Mouse (Mus musculus) lung, postnatal 0 days (tissue): ENCODE results near the gene Pelp1. TPM values are rescaled to one million over a fixed set of nuclear protein-coding genes. Genes with fewer than 3 reads are reported as not detected.
"Not testable (repeated sequence)": the region's sequence is repeated elsewhere in the genome, so short reads cannot be mapped to it uniquely, and the experiment has no call there.

Source experiments
- ATAC-seq: fragments of 200-750 bp; cut with Nextera tagmentation; 2 replicates; pipeline ENCODE4 v1.8.0; 2017; ENCODE audit warnings: moderate library complexity
- DNase-seq: peaks from one replicate; pipeline ENCODE4 v3.0.0-alpha.2; 2016; ENCODE audit warnings: low spot score
- H3K27ac ChIP-seq: fragments of 300-500 bp; sonication (generic); 2 replicates; pipeline ENCODE4 v1.5.1; 2014; ENCODE audit warnings: antibody characterized with exemption, mild to moderate bottlenecking, low read length, mixed read lengths
- H3K27me3 ChIP-seq: fragments of 300-500 bp; sonication (generic); replicated peaks from 2 replicates; pipeline ENCODE4 v1.6.1; 2014; ENCODE audit warnings: low read length, mixed read lengths; ENCODE audit not compliant: insufficient read depth
- H3K36me3 ChIP-seq: fragments of 300-500 bp; sonication (generic); 2 replicates; pipeline ENCODE4 v1.6.1; 2014; ENCODE audit warnings: low read length, mixed read lengths; ENCODE audit not compliant: insufficient read depth
- H3K4me1 ChIP-seq: fragments of 300-500 bp; sonication (generic); 2 replicates; pipeline ENCODE4 v1.6.1; 2014; ENCODE audit warnings: antibody characterized with exemption, low read depth, low read length, mixed read lengths; ENCODE audit not compliant: insufficient read depth
- H3K4me2 ChIP-seq: fragments of 300-500 bp; sonication (generic); replicated peaks from 2 replicates; pipeline ENCODE4 v1.6.1; 2014; ENCODE audit warnings: low read depth, mild to moderate bottlenecking, low read length, moderate library complexity, mixed read lengths
- H3K4me3 ChIP-seq: fragments of 300-500 bp; sonication (generic); 2 replicates; pipeline ENCODE4 v1.5.1; 2014; ENCODE audit warnings: low read depth, low read length
- H3K9ac ChIP-seq: fragments of 300-500 bp; sonication (generic); replicated peaks from 2 replicates; pipeline ENCODE4 v1.6.1; 2014; ENCODE audit warnings: low read depth, mild to moderate bottlenecking
- H3K9me3 ChIP-seq: fragments of 300-500 bp; sonication (generic); 2 replicates; pipeline ENCODE4 v1.6.1; 2016; ENCODE audit warnings: low read length, mixed read lengths
- CTCF ChIP-seq: IDR thresholded peaks from 2 replicates; pipeline ENCODE4 v1.5.1; 2016; ENCODE audit warnings: antibody characterized with exemption, mild to moderate bottlenecking
- EP300 ChIP-seq: IDR thresholded peaks from 2 replicates; pipeline ENCODE4 v1.6.1; 2016; ENCODE audit warnings: antibody characterized with exemption, mild to moderate bottlenecking, control low read depth
- WGBS: fragments of 180-500 bp; shearing (Covaris S2); extraction: QIAGEN DNeasy Blood & Tissue Kit; methylation state at CpG from one replicate; pipeline ENCODE4 v1.1.7; 2014; 5-methylcytosine and 5-hydroxymethylcytosine counted together
- polyA plus RNA-seq: library from polyadenylated mRNA; unstranded; fragments of >200 nt; fragmentation: Nextera tagmentation; extraction: Ambion mirVana; gene quantifications from 2 replicates; pipeline ENCODE4 v1.2.1, GENCODE M21; 2015

Gene Pelp1
- polyA plus RNA-seq, 1 experiment from 2014 or later = 9.1 TPM

DNA sequence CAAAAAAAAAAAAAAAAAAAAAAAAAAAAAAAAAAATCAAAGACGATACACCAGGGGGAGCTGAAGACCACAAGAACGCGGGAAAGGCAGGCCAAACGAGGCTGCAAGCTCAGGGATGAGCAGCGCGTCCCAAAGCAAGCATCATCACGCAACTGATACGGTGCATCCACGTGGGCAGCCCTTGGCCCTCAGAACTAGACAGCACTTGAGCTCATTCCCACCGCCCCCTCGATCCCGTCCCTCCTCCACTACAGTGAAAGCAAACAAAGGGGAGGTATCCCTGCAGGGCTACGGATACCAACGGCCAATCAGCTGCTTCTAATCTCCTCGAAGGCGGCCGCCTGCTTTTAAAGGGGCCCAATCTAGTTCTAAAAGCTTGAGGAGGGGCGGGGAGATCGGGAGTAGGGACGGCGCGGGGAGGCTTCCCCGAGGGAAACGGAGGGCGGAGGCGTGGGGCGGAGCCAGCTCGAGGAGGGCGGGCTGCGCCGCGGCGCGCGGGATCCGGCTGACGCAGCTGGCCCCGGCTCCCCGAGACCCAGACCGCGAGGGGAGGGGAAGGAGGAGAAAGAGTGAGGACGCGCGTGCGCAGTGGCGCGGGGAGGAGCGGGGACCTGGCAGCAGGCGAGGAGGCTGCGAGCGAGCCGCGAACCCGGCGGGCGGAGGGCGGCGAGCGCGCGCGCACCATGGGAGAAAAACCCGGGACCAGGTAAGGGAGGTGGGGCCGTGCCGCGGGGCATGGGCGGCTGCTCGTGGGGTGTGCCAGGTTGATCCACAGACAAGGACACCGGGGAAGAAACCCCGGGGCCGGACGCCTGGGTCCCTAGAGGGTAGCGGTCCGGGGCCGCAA, 22.4 kb upstream of the Pelp1 start, which contains the start of gene Arrb2:
TSS of gene Arrb2 (plus strand) at position 588 of the 847 bp plus-strand sequence.
- TF ChIP-seq CTCF (peak; percentile 72), EP300 (peak; percentile 38; the same call in 1 of the 2 replicates)
- Histone ChIP-seq H3K36me3 (0 out of 2 replicates have a peak, but pooled peaks cover 6% of the 10 kb centered on the region), H3K27me3 (no peaks in the 10 kb centered on the region), H3K4me2 (peak within 1 kb of the TSS; percentile 89), H3K27ac (peak within 1 kb of the TSS; percentile 71; the same call in 1 of the 2 replicates), H3K9ac (peak within 1 kb of the TSS; percentile 51; the same call in 1 of the 2 replicates), H3K9me3 (no peaks in the 10 kb centered on the region), H3K4me1 (peaks cover 6% of the 10 kb centered on the region; the same call in 1 of the 2 replicates), H3K4me3 (peak within 1 kb of the TSS; percentile 65)
- under 1% methylated on average over 67 of the region's 75 CpGs for WGBS
- DNase-seq = peak; percentile 99
- peak; percentile 96 for ATAC-seq

DNA sequence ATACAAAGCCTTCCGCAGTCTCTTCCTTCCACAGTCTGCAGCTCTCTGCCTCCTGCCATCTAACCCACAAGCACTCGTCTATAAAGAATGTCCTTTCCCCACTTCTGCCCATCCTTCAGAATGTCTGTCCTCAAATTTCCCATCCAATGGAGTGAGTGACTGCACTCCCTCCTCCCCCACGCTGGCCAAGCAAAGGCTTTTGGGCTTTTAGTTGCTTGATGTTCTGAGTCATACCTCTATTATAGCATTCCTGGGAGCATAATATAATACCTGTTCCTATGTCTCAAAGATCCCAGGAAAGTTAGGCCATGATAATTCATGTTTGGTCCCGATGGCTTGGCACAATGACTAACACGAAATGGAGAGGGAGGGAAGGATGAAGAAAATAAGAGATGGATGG, 21.7 kb upstream of the Pelp1 start:
- H3K9ac ChIP-seq = no peak overlapping the region
- H3K4me3 ChIP-seq = 0 out of 2 replicates have a peak overlapping the region, but pooled peaks have one; percentile 65
- peaks cover 6% of the 10 kb centered on the region; the same call in 1 of the 2 replicates for H3K4me1 ChIP-seq
- ATAC-seq = no peak
- no peak overlapping the region for H3K27ac ChIP-seq
- H3K27me3 ChIP-seq = no peaks in the 10 kb centered on the region
- WGBS = 30% methylated on average over 5 of the region's 5 CpGs
- TF ChIP-seq CTCF (no peak), EP300 (no peak; the same call in 1 of the 2 replicates)
- 0 out of 2 replicates have a peak, but pooled peaks cover under 1% of the 10 kb centered on the region for H3K36me3 ChIP-seq
- DNase-seq = no peak
- no peak overlapping the region; the same call in 1 of the 2 replicates for H3K4me2 ChIP-seq
- H3K9me3 ChIP-seq = no peaks in the 10 kb centered on the region

DNA sequence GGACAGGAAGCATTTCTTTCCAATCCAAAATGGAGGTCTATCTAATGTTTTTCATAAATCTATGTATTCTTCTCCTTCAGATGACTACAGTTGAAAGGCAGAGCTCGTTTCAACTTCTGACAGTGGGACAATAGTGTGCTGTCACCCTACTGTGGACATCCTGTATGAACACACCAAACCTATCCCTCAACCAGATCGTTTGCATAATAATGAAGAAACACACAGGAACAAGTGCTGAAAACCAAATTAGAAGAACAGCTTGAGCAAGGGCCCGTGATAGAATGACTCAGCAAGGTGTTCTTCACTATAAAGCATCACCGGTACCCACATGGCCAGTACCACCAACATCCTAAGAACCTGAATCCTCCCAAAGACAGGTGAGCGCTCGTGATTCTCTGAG, 16.8 kb upstream of the Pelp1 start:
- H3K9me3 ChIP-seq, H3K36me3 ChIP-seq, ATAC-seq, H3K4me1 ChIP-seq, H3K4me2 ChIP-seq, H3K4me3 ChIP-seq, DNase-seq, H3K9ac ChIP-seq, H3K27me3 ChIP-seq, H3K27ac ChIP-seq: not testable (repeated sequence)
- WGBS = 68% methylated on average over 6 of the region's 6 CpGs

DNA sequence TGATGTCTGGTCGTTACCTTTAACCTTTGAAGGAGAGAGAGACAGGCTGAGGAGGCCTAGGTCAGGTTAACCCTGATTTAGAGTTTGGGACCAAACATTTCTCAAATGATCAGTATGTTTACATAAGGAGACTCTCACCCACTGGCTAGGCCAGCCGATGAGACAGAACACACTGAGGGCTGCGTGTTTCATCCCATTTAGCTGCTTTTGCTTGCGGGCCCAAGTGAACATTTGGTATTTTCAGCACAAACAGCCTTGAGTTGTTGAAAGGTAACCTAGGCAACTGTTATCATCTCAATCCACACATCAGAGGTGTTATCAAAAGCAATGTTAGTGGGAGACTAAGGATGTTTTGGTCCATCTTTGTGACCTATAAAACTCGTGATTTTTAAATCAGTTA, 9.7 kb upstream of the Pelp1 start:
- H3K9me3 ChIP-seq = no peaks in the 10 kb centered on the region
- no peak for ATAC-seq
- H3K4me1 ChIP-seq = no peaks in the 10 kb centered on the region
- no peaks in the 10 kb centered on the region for H3K27me3 ChIP-seq
- H3K4me2 ChIP-seq = no peak overlapping the region
- H3K4me3 ChIP-seq = no peak overlapping the region
- TF ChIP-seq CTCF (no peak), EP300 (no peak)
- H3K36me3 ChIP-seq = no peaks in the 10 kb centered on the region
- 22% methylated on average over 5 of the region's 5 CpGs for WGBS
- no peak for DNase-seq
- no peak overlapping the region for H3K27ac ChIP-seq
- H3K9ac ChIP-seq = no peak overlapping the region

DNA sequence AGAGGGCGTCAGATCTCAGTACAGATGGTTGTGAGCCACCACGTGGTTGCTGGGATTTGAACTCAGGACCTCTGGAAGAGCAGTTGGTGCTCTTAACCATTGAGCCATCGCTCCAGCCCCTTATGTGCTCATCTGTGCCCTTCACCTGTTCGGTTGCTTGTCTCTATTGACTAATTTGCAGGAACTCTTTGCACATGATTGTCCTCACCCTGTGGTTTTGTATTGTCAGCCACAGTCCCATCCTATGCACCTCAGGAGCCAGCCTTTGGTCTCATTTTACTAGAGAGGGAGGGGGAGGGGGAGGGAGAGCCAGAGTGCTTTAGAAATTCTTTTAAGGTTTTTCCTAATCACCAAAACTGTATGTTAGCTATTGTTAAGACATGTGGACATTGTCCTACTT, 8.4 kb upstream of the Pelp1 start:
- H3K4me2 ChIP-seq = no peak overlapping the region
- no peak overlapping the region for H3K4me3 ChIP-seq
- no peaks in the 10 kb centered on the region for H3K4me1 ChIP-seq
- no peak overlapping the region for H3K27ac ChIP-seq
- TF ChIP-seq EP300 (no peak), CTCF (no peak)
- H3K36me3 ChIP-seq = no peaks in the 10 kb centered on the region
- H3K9me3 ChIP-seq = no peaks in the 10 kb centered on the region
- H3K9ac ChIP-seq = no peak overlapping the region
- ATAC-seq = no peak
- WGBS = 58% methylated on average over 4 of the region's 4 CpGs
- no peaks in the 10 kb centered on the region for H3K27me3 ChIP-seq
- no peak for DNase-seq

DNA sequence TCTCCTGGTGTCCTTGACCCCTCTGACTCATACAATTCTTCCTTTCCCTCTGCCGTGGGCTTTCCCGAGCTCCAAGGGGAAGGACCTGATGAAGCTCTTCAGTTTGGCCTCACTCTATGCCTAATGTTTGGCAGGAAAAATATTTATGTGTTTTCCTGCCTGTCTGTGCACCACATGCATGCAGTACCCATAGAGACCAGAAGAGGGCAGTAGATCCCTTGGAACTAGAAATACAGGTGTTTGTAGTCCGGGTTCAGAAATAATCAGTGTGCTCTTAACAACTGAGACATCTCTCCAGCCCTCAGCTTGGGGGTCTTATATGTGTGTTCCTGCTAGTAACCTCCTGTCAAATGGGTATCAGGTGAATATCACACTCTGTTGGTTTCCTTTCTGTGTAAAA, 4.1 kb upstream of the Pelp1 start:
- H3K27ac ChIP-seq = no peak overlapping the region
- H3K4me3 ChIP-seq = no peak overlapping the region
- H3K9ac ChIP-seq = no peak overlapping the region
- TF ChIP-seq CTCF (peak; percentile 96), EP300 (no peak)
- no peaks in the 10 kb centered on the region for H3K27me3 ChIP-seq
- DNase-seq (peak; percentile 65), ATAC-seq (no peak)
- no peaks in the 10 kb centered on the region for H3K36me3 ChIP-seq
- no peak overlapping the region for H3K4me2 ChIP-seq
- peaks cover 7% of the 10 kb centered on the region; the same call in 1 of the 2 replicates for H3K4me1 ChIP-seq
- H3K9me3 ChIP-seq = no peaks in the 10 kb centered on the region
- 2% methylated on average over 3 of the region's 3 CpGs for WGBS
